Mouse (Mus musculus): ENCODE results near the gene Btbd16.

The Btbd16 gene

GRCm38 (mm10) chr7:130819624-130820023 is 45.8 kb downstream of the Btbd16 start:
- DNase-seq: no peak

- DNase-seq: no peak
Measured at GRCm38 (mm10) chr7:130823992-130824391, 50.1 kb downstream of the Btbd16 start.

GRCm38 (mm10) chr7:130826343-130826742 is 52.5 kb downstream of the Btbd16 start:
- DNase-seq: no peak

- peak; percentile 34 to 70 for DNase-seq
Measured at GRCm38 (mm10) chr7:130827431-130827830, 53.6 kb downstream of the Btbd16 start.

GRCm38 (mm10) chr7:130827844-130828403 is 54.1 kb downstream of the Btbd16 start:
- no peak for DNase-seq

- DNase-seq: no peak
Measured at GRCm38 (mm10) chr7:130828475-130828874, 54.6 kb downstream of the Btbd16 start.

GRCm38 (mm10) chr7:130831586-130831985 is 57.7 kb downstream of the Btbd16 start:
- peak; percentile 82 to 83 for DNase-seq

- DNase-seq: no peak
Measured at GRCm38 (mm10) chr7:130834299-130834698, 60.4 kb downstream of the Btbd16 start.

- peak; percentile 65 to 70 for DNase-seq
Measured at GRCm38 (mm10) chr7:130834958-130835861, 61.3 kb downstream of the Btbd16 start.

- peak; percentile 43 to 64 for DNase-seq
Measured at GRCm38 (mm10) chr7:130836066-130836465, 62.2 kb downstream of the Btbd16 start.

- DNase-seq: peak; percentile 90 to 93
Measured at GRCm38 (mm10) chr7:130837941-130838657, 64.2 kb downstream of the Btbd16 start.

GRCm38 (mm10) chr7:130838658-130839025 is 64.8 kb downstream of the Btbd16 start:
- DNase-seq: no peak

GRCm38 (mm10) chr7:130839380-130840100 is 65.7 kb downstream of the Btbd16 start:
- no peak for DNase-seq

- no peak for DNase-seq
Measured at GRCm38 (mm10) chr7:130847164-130847718, 73.4 kb downstream of the Btbd16 start.

GRCm38 (mm10) chr7:130854684-130855292 is 80.9 kb downstream of the Btbd16 start:
- no peak for DNase-seq

- no peak for DNase-seq
Measured at GRCm38 (mm10) chr7:130855681-130856080, 81.8 kb downstream of the Btbd16 start.

- no peak for DNase-seq
Measured at GRCm38 (mm10) chr7:130857973-130858372, 84.1 kb downstream of the Btbd16 start.

GRCm38 (mm10) chr7:130859926-130860325 is 86.1 kb downstream of the Btbd16 start:
- no peak for DNase-seq

- DNase-seq: peak in 1 of 2 experiments; percentile 18
Measured at GRCm38 (mm10) chr7:130860721-130861142, 86.9 kb downstream of the Btbd16 start.

- peak; percentile 24 to 50 for DNase-seq
Measured at GRCm38 (mm10) chr7:130862501-130862900, 88.6 kb downstream of the Btbd16 start.

- no peak for DNase-seq
Measured at GRCm38 (mm10) chr7:130864711-130865110, 90.8 kb downstream of the Btbd16 start.
